Mouse (Mus musculus): Measurements from ENCODE around the gene Plcg1. TPM values are rescaled to one million over a fixed set of nuclear protein-coding genes. Genes with fewer than 3 reads are reported as not detected.

Plcg1 gene
- polyA plus RNA-seq, 1 experiment from 2014 or later, result 75.9 TPM

- ChIA-PET CTCF (interaction anchor here (0.6 to 2.4 kb wide), 6 partner anchors 13 to 117 kb away, joined by 3 to 7 read pairs (median 3); no protein-coding TSS in a partner anchor), POLR2A (interaction anchor here (0.5 to 2.1 kb wide), 4 partner anchors 9 to 173 kb away, joined by 3 to 6 read pairs (median 3); no protein-coding TSS in a partner anchor)
- ATAC-seq (no peak), DNase-seq (ENCODE audit: low read depth, low spot score) (no peak)
- H3K27me3 ChIP-seq, result no peaks in the 10 kb centered on the region
- in situ Hi-C loops (cut with MboI; ENCODE audit: low pct_unique_long_range_greater_than_20kb), result no loop called here
- no peak for TF ChIP-seq CTCF (IDR thresholded peaks at IDR 0.05)
Measured at GRCm38 (mm10) chr2:160768097-160768695, 37.1 kb downstream of the Plcg1 start.

GRCm38 (mm10) chr2:160768997-160769396 is 37.9 kb downstream of the Plcg1 start:
- POLR2A ChIA-PET, result interaction anchor here (0.5 to 2.1 kb wide), 3 partner anchors 11 to 174 kb away, joined by 3 to 6 read pairs (median 3); no protein-coding TSS in a partner anchor

GRCm38 (mm10) chr2:160770409-160770808 is 39.3 kb downstream of the Plcg1 start:
- H3K27me3 ChIP-seq, result no peaks in the 10 kb centered on the region
- DNase-seq (ENCODE audit: low read depth, low spot score) (no peak), ATAC-seq (no peak)
- ChIA-PET POLR2A (no interaction called here), CTCF (interaction anchor here (1.3 kb wide), 1 partner anchor 114 kb away, joined by 7 read pairs; no protein-coding TSS in a partner anchor)
- in situ Hi-C loops (cut with MboI; ENCODE audit: low pct_unique_long_range_greater_than_20kb), result no loop called here
- no peak for TF ChIP-seq CTCF (IDR thresholded peaks at IDR 0.05)

More at GRCm38 (mm10) chr2:160768997-160769396, 37.9 kb downstream of the Plcg1 start:
- DNase-seq (ENCODE audit: low read depth, low spot score) (no peak), ATAC-seq (no peak)
- no peaks in the 10 kb centered on the region for H3K27me3 ChIP-seq
- TF ChIP-seq CTCF (IDR thresholded peaks at IDR 0.05), result no peak
- CTCF ChIA-PET, result interaction anchor here (1.1 to 1.2 kb wide), 2 partner anchors 16 to 107 kb away, joined by 3 to 4 read pairs; no protein-coding TSS in a partner anchor
- in situ Hi-C loops (cut with MboI; ENCODE audit: low pct_unique_long_range_greater_than_20kb), result no loop called here

- no peak for ATAC-seq
- H3K27me3 ChIP-seq, result no peaks in the 10 kb centered on the region
- TF ChIP-seq CTCF (IDR thresholded peaks at IDR 0.05), result no peak
- no peak for DNase-seq (ENCODE audit: low read depth, low spot score)
- ChIA-PET POLR2A (no interaction called here), CTCF (interaction anchor here (1.3 kb wide), 1 partner anchor 113 kb away, joined by 7 read pairs; no protein-coding TSS in a partner anchor)
- in situ Hi-C loops (cut with MboI; ENCODE audit: low pct_unique_long_range_greater_than_20kb), result no loop called here
Measured at GRCm38 (mm10) chr2:160770871-160771270, 39.8 kb downstream of the Plcg1 start.

GRCm38 (mm10) chr2:160771325-160772276 is 40.5 kb downstream of the Plcg1 start:
- no peak for DNase-seq (ENCODE audit: low read depth, low spot score)
- H3K27me3 ChIP-seq, result no peaks in the 10 kb centered on the region
- TF ChIP-seq CTCF (IDR thresholded peaks at IDR 0.05), result no peak
- in situ Hi-C loops (cut with MboI; ENCODE audit: low pct_unique_long_range_greater_than_20kb), result no loop called here
- ChIA-PET POLR2A (no interaction called here), CTCF (interaction anchor here (0.8 to 1.0 kb wide), 2 partner anchors 10 to 114 kb away, joined by 3 to 4 read pairs; no protein-coding TSS in a partner anchor)
- ATAC-seq, result no peak

GRCm38 (mm10) chr2:160778034-160778433 is 46.9 kb downstream of the Plcg1 start:
- ATAC-seq, result no peak
- ChIA-PET CTCF (interaction anchor here (1.9 to 2.8 kb wide), 2 partner anchors 7 to 19 kb away, joined by 6 to 12 read pairs; no protein-coding TSS in a partner anchor), POLR2A (no interaction called here)
- no peak for DNase-seq (ENCODE audit: low read depth, low spot score)
- in situ Hi-C loops (cut with MboI; ENCODE audit: low pct_unique_long_range_greater_than_20kb), result no loop called here
- H3K27me3 ChIP-seq, result no peaks in the 10 kb centered on the region
- TF ChIP-seq CTCF (IDR thresholded peaks at IDR 0.05), result no peak

- ATAC-seq (no peak), DNase-seq (ENCODE audit: low read depth, low spot score) (no peak)
- POLR2A ChIA-PET, result interaction anchor here (1.9 kb wide), 1 partner anchor 13 kb away, joined by 6 read pairs; no protein-coding TSS in a partner anchor
- in situ Hi-C loops (cut with MboI; ENCODE audit: low pct_unique_long_range_greater_than_20kb), result no loop called here
- CTCF ChIA-PET, result no interaction called here
- no peaks in the 10 kb centered on the region for H3K27me3 ChIP-seq
- no peak for TF ChIP-seq CTCF (IDR thresholded peaks at IDR 0.05)
Measured at GRCm38 (mm10) chr2:160780154-160780833, 49.2 kb downstream of the Plcg1 start.

GRCm38 (mm10) chr2:160780834-160781219 is 49.7 kb downstream of the Plcg1 start:
- DNase-seq (ENCODE audit: low read depth, low spot score) (no peak), ATAC-seq (no peak)
- in situ Hi-C loops (cut with MboI; ENCODE audit: low pct_unique_long_range_greater_than_20kb), result no loop called here
- ChIA-PET POLR2A (interaction anchor here (1.9 kb wide), 1 partner anchor 13 kb away, joined by 6 read pairs; no protein-coding TSS in a partner anchor), CTCF (interaction anchor here (1.2 kb wide), 1 partner anchor 9 kb away, joined by 4 read pairs; no protein-coding TSS in a partner anchor)
- H3K27me3 ChIP-seq, result no peaks in the 10 kb centered on the region
- no peak for TF ChIP-seq CTCF (IDR thresholded peaks at IDR 0.05)

GRCm38 (mm10) chr2:160786333-160786732 is 55.2 kb downstream of the Plcg1 start:
- in situ Hi-C loops (cut with MboI; ENCODE audit: low pct_unique_long_range_greater_than_20kb), result no loop called here
- TF ChIP-seq CTCF (IDR thresholded peaks at IDR 0.05), result no peak
- ATAC-seq, result no peak
- CTCF ChIA-PET, result interaction anchor here (1.0 to 2.8 kb wide), 3 partner anchors 10 to 98 kb away, joined by 3 to 12 read pairs (median 7); no protein-coding TSS in a partner anchor
- DNase-seq (ENCODE audit: low read depth, low spot score), result no peak
- POLR2A ChIA-PET, result interaction anchor here (1.1 kb wide), 1 partner anchor 12 kb away, joined by 3 read pairs; no protein-coding TSS in a partner anchor
- no peaks in the 10 kb centered on the region for H3K27me3 ChIP-seq

- H3K27me3 ChIP-seq, result no peaks in the 10 kb centered on the region
- ATAC-seq (no peak), DNase-seq (ENCODE audit: low read depth, low spot score) (no peak)
- in situ Hi-C loops (cut with MboI; ENCODE audit: low pct_unique_long_range_greater_than_20kb), result no loop called here
- TF ChIP-seq CTCF (IDR thresholded peaks at IDR 0.05), result no peak
- ChIA-PET POLR2A (no interaction called here), CTCF (interaction anchor here (1.1 kb wide), 1 partner anchor 12 kb away, joined by 4 read pairs; no protein-coding TSS in a partner anchor)
Measured at GRCm38 (mm10) chr2:160789046-160789445, 57.9 kb downstream of the Plcg1 start.

All from Patski (cell line).